Mouse (Mus musculus) cortical plate, adult 2 months (tissue): ENCODE measurements around the gene Prss50.

Experiments used
- CTCF ChIP-seq: fragments of 200-500 bp; IDR thresholded peaks from 2 replicates; pipeline ENCODE4 v1.5.1; 2011; ENCODE audit warnings: mild to moderate bottlenecking, control low read depth, low read length; ENCODE audit not compliant: insufficient read depth; ENCODE audit errors: extremely low read depth
- POLR2A ChIP-seq: fragments of 200-500 bp; IDR thresholded peaks from 2 replicates; pipeline ENCODE4 v1.6.1; 2011; ENCODE audit warnings: mild to moderate bottlenecking, low read length, control low read depth; ENCODE audit not compliant: insufficient read depth; ENCODE audit errors: extremely low read depth

DNA sequence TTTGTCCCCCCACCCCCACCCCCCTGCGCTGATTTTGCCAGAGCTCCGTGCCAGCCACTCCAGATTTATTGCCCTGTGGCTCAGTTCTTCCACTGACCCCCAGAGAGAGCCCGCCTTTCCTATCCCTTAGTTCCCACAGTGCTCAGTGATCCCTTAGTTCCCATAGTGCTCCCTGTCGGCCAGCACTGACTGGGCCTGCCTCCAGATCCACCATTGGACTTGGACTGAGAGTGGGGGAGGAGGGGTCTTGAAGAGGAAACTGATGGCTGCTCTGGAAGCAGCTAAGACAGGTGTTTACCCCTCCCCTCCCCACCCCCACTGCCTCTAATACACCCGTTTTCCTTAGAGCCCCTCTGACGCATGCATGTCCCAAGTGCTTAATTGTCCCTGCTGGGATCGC, 38.2 kb downstream of the Prss50 start:
- TF ChIP-seq POLR2A (no peak), CTCF (no peak)
